Mouse (Mus musculus) urinary bladder, postnatal 36 days (tissue): ENCODE results near the gene 1700086D15Rik.

Experiments
- DNase-seq, 2 experiments: peaks; one replicate each; pipeline ENCODE4 v3.0.0; 2022; ENCODE audit warnings: low spot score in 2 of 2, mixed read lengths in 1 of 2

1700086D15Rik gene

DNA sequence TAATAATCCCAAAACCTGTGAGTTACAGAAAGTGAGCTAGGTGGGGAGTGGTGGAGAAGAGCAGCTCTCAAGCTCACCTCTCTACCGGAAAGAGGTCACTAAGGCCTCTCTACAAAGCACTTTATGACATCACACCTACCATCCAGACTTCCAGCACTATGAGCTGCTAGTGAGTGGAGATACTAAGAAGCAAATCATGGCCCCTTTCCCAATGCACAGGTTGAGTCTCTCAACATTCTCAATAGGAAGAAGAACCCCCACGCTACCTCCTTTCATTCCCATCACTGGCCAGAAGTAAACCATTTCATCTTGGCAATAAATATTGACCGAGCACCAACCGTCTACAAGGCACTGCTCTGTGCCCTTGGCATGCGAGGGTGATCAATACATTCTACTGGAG lies at the start of gene 1700086D15Rik:
Gene 1700086D15Rik, minus strand, starts transcription at position 101 of the 400 bp plus-strand sequence.
- DNase-seq = no peak

DNA sequence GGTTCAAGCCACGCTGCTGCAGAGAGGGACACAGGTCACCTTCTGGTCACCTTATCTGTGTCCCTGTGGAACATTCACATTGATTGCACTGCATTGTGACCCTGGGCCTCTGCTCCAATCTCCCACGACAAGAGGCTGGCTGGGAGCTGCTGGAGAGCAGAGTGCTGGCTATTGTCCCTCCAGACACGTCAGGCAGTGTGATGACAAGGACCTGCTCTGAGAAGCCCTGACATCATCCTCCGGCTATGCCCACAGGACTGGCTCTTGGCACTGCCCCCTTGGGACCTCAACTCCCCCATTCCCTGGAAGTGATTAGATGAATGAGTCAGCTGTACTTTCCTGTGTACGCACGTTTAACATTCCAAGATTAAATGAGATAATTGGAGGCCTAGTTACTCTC lies 49.8 kb upstream of the 1700086D15Rik start:
- no peak for DNase-seq

DNA sequence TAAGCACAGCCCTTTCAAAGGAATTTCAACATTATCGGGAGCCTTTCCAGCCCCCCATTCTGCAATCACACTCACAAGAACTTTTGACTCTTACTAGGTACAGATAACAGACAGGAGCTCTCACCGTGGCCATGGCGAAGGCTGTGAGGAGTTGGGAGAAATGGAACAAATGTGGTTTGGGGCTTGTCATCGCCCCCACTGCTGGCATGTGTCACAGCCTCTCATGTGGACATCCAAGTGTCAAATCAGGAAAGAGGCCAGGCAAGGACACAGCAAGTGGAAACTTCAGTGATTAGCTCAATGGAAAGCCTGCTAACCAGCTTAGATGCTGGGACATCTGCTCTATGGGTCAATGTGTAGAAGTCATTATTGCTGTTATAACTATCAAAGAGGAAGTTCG lies 45.6 kb upstream of the 1700086D15Rik start:
- DNase-seq = no peak

DNA sequence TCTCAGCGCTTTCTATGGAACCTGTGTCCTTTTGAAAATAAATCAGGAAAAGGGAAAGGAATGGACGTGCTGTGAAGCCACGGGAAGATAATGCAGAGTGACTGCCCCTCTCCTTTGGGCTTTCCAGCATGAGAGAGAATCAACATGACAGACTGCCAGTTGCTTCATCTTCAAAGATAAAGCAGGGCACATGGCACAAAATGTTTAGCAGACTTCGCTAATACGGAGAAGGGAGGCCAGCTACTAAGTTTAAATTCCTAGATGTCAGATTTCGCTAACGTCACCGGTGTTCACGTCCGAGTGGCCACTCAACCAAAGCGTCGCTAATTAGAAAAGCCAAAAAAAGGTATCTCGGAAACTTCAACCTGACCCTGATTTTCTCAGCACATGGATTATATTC lies 45.0 kb upstream of the 1700086D15Rik start:
- no peak for DNase-seq

DNA sequence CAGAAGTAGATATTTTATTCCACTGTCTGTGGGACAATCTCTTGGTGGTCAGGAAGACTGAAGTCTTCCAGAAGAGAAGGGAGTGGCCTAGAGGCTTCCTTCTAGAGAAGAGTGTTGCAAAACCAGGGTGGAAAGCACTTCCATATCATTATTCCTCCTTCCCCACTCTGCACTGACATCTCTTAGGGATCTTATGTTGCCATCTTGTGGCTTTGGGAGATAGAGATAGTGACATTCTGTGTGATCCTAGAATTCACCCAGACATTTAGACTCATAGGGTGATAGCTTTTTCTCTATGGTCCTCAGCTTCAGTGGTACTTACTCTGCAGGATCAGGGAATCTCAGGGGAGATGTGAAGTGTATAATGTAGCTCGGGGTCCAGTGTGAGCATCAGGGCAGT lies 43.3 kb upstream of the 1700086D15Rik start:
- no peak for DNase-seq

DNA sequence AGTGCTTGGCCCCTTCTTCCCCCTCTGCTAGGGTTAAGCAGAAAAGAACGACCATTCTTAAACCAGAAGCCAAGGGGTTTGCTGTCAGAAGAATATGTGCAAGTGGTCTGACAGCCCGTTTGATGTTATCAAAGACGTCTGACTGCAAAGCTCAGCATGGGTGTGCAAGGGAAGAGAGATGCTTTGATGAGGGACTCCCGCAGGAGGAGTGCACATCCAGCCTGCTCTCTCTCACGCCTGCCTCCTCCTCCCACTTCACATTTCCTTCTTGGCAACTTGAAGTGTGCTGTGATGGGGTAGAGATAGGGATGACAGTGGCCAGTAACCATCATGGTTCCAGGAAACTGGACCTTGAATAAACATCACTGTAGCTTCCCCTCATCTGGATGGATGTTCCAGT lies 42.5 kb upstream of the 1700086D15Rik start:
- DNase-seq = no peak

DNA sequence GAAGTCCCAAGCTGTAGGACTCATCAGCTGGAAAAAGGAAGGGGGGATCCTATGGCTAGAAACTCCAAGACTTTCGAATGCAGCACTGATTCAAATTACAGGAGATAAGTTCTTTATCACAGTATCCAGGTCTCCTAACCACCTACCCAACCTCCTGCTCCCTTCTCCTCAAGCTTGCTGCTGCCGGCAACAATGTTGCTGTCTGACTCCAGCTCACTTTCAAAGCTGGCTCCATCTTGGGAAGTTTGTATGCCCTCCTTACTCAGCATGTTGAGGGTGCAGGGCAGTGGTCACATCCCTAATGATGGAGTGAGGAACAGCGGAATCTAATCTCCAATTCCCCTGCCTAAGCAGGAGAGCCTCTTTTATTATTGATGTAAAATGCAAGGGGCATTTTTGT lies 38.3 kb upstream of the 1700086D15Rik start:
- DNase-seq = no peak

DNA sequence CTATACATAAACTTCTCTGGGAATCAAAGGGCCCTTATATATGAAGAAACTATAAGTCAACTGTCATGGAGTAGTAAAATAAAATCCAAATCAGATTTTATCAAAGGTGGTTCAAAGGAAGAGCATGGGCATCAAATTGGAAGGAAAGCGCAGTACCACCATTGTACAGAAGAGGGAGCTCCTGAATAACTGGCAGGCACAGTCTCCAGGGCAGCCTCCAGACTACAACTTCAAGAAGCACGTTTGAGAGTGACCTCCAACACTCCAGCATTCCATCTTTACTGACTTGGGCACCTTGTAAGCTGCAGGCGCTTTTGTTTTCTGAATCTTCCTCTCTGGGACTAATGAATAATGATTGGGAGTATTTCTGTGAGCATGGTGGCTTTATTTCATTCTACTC lies 37.6 kb upstream of the 1700086D15Rik start:
- DNase-seq = peak; percentile 59 to 64

DNA sequence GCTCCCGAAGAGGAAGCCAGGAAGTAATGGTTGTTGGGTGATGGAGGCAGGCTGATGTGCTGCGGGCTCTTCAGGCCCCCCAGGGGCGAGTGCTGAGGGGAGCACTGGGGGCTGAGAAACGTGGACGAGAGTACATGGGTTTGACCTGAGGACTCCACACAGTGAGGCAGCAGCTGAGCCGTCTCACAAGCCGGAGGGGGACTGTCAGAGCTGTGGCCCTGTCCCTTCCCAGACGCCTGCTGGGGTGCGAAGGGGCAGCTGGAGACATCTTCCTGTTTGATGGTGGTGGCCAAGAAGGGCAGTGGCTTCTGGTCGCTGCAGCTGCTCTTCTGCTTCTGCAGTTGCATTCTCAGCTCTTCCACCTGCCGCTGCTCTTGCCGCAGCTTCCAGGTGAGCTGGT lies 27.3 kb upstream of the 1700086D15Rik start:
- no peak for DNase-seq

DNA sequence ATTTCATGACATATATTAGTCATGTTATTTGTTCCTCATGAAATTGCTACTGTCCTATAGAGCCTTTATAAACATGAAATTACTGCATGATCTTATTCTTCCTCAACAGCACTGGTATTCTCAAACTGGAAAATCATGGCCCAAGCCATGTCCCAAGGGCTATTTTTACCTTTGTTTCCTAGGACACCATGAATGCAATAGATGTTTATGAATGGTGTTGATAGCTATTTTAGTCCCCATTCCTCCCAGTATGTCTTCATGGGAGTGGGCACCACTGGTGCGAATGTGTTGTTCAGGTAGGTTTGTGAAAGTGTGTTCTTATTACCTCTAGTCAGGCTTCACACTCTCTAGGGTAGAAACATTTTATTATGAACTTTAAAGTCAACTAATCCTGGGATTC lies 25.4 kb upstream of the 1700086D15Rik start:
- DNase-seq = no peak

DNA sequence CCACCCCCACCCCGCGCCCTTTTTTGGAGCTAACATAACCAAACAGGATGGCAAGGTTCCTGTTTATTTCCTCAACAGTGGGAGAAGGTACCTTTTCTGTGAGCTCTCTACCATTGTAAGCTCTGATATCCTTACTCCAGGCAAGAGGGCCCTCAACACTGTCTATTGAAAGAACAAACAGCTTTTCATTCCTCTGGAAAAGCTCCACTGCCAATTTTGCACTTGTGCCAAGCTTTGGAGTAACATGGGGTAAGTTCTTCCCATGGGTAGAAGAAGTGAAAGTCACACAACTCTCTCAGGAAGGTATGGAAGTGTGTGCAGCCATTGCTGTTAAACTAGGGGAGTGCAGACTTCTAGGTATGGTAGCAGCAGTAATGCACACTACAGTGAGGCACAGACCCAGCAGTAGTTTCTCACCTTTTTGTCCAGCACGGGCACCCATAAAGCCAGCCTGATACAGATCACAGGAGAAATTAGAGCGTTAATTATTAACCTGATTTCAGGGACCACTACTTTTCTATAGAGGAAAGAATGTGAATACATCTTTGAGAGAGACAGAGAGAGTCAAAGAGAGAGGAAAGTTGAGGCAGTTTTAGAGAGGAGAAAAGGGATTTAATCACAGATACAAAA lies 10.5 kb upstream of the 1700086D15Rik start:
- DNase-seq = no peak

DNA sequence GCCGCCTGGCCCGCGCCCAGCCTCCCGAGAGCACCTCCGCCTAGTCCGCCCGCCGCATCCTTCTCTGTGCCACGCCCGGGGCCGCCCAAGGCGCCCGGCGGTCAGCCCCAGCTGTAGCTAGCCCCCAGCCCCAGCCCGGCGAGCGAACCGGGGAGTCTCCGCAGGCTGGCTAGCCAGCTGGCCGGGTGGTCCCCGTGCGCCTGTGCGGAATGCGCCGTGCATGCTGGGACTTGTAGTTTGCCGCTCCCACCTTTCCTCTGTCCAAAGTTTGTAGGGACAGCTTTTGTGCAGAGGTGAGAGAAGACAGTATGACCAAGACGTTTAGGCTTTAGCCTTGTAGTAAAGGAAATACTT lies 3.1 kb upstream of the 1700086D15Rik start, which contains the start of gene Arhgap44:
Gene Arhgap44, minus strand, starts transcription at position 195 of the 354 bp plus-strand sequence.
- DNase-seq = peak; percentile 48 to 54

DNA sequence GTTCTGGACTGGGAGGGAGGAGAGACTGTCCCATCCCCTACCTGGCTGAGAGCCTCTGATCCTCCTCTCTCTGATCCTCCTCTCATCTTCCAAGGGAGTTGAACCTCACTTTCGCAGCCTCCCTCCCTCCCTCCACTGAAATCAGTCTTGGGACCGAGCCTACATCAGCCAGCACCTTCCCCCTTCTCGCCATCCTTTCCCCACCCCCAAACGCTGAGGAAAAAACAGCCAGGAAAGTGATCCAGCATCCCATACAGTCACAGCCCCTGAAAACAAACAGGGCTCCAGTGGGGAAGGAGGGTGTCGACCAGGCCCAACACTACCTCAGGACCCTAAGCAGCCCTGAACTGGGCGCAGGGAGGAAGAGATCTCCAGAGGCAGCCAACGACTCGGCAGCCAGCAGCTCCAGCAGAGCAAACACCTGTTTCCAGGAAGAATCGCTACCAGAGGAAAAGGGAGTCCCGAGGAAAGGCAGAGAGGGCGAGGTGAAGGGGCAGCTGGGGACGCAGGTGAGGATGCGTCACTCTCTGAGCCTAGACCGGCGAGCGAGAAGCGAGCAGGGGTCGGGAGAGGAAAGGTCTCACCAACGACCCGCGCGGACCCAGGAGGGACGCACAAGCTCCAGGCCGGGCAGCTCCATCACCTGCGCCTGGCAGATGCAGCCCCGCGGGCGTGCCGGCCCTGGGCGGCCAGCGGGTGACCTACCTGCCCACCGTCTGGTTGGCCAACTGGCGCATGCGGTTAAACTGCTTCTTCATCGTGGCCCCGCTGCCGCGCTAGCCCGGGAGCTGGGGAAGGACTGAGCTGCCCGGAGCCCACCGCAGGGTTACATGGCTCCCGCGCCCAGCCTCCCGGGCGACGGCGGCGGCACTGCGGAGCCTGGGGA lies 2.4 kb upstream of the 1700086D15Rik start:
- peak in 1 of 2 experiments; percentile 17 for DNase-seq

DNA sequence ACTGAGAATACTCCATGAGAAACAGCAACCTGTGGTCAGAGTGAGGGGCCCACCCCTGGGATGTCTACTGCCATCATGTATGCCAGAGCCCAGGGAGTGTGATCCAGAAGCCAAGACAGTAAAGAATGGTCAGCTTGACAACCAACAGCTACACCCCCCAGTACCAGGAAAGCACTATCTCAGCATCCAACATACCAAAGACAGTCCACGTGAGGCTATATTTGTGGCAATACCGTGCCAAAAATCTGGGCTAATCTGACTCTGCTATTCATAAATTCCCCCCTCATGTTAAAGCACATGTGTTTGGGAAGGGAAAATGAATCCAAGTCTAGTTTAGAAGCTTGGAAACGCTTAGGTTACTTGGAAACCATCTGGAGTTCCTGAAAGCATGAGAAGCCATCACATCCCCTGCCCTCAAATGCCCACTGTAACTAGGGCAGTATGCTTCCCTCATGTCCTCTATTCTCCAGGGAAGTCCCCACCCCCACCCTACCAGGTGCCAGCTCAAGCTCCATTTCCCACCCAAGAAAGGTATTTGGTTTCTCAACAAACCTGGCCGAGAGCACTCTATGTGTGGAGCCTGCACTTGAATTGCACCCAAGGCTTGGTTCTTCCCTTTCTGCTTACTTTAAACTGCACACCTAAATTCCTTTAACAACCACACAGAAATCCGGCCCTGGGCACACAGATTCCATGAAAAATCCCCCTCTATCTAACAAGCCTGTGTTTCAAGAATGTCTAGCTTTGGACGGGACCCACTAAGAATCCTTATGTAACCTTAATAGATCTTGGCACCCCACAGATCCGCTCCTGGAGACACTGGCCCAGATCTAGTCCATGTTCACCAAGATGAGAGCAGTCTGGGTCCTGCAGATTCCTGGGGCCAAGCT lies 1.5 kb upstream of the 1700086D15Rik start:
- DNase-seq = no peak

DNA sequence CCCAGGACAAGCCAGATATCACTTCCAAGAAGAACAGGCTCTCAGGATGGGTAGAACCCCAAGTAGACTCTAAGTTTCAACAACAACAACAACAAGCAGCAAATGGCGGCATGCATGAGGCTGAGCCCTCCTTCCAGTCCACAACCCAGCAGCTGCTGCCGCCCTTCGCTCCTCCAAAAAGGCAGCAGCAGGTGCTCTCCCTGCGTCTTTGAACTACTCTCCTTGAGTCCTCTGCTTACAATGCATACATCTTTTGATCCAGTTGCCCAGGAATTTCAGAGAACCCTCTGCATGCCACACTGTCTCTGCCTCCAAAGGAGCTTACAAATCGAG lies 1.1 kb downstream of the 1700086D15Rik start:
- no peak for DNase-seq

DNA sequence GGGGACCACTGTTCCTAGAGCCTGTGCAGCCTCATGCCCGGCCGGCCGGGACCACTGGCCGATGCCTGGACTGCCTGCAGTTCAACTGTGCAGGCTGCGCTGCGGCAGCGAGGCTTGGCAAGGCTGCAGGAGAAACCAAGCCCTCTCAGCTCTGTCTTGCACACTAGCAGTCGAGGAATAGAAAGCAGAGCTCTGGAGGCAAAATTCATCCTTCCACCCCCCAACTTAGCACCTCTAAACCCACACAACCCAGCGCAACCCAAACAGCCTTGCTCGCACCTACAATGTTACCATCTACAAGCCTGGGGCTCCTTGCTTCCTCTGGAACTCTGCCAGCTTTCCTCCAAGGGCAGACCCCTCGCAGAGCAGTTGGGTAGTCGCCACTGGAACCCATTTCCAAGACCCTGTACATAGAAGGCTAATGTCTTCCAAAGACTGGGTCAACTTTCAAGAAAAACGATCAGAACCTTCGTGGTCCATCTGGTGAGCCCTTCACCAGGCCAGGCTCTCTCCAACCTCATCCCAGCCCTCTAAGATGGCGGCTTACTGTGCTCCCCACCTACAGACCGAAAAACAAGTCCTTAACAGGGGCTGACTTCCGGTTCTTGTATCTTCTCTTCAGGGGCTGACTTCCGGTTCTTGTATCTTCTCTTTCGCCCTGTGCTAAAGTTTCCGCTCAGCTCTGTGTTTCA lies 1.6 kb downstream of the 1700086D15Rik start:
- DNase-seq = no peak

DNA sequence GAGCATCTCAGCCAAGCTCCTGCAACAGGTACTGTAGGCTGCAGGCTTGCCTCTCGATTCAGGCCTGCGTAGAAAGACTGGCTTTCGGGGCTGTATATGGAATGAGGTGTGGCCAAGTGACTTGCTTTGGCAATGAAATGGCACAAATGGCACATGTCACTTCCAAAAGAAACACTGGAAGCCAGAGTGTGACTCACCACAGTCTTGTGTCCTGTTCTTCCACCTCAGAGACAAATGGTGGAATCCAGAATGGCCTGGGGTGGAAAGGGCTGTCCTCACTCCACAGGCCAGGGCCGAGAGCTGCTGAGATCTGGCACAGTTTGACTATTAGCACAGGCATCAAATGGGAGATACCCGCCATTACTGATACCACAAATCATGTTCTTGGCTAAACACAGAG lies 6.7 kb downstream of the 1700086D15Rik start:
- no peak for DNase-seq

DNA sequence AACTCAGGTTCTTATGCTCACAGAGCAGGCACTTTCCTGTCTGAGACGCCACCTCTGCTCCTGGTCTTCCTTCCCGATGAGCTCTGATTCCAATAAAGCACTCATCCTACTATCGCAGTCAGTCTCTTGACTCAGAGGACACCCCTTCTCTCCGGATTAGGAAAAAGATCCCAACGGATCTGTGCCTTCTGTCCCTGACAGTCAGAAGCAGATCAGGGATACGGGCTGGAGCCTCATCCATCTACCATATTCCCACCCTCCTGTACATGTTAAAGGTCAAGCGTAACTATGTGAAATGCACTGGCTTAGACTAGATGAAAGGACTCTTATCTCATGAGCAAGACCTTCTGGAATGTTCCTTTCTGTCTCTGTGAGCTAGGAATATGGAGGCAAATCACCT lies 11.2 kb downstream of the 1700086D15Rik start:
- no peak for DNase-seq

DNA sequence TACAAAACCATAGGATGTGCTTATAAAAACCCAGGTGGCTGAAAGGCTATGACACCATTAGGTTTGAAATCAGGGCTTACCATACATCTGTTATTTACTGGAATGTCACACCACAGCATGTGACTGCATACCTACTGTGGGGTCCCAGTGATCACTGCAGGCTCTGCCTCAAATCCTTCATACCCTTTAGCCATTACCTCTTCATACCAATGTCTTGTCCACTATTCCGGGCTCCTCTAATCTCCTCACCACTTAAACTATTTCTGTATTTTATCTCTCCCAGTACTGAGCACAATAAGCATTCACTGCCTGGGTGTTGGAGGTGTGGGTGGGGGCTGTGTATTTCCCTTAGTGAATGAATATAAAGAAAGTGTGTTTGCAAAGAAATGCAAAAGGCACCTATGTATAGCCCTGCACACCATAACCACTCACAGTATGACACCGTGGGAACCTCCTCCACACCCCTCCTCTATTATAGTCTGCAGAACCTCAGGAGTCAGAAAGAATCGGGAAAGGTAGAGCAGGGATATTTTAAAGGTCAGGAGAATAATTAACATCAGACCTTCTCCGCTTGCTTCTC lies 16.8 kb downstream of the 1700086D15Rik start:
- DNase-seq = no peak

DNA sequence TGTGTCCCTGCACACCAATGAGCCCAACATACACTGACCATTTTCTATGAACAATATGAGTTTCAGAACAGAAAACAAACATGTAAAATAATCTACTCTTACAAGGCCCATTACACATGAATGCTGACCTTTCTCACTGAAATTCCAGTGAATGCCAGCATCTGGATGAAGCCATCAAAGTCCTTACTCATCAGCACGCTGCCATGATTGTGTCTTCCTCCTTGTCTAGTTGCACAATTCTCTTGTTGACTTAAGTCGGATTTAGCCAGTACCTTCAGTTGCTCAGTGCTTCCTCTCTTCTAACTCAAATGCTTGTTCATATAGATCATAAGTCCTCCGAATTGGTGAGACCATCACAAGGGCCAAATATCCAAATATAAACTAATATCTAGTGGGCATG lies 20.7 kb downstream of the 1700086D15Rik start:
- DNase-seq = no peak

DNA sequence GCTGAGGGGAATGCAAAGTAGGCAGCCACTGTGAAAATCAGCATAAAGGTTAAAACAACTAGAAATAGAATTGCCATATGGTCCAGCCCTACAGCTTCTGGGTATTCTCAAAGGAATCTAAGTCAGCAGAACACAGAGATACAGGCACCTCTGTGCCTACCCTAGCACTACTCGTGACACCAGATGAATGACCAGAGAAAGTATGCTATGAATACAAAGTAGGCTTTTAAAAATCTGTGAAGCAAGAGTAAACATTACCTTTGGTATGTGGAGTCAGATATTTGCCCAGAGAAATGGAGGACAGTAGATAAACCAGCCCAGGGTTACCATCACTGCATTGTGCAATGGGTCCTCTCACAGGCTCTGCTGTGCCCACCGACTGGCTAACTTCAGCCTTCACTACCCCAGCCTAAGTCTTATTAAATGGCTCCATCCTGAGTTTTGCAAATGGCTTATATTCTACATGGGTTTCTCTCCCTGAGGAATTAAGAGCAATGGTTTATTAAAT lies 22.5 kb downstream of the 1700086D15Rik start:
- DNase-seq = no peak
